Mouse (Mus musculus): ENCODE measurements around the gene Sfi1.
"Not testable (repeated sequence)": the region's sequence is repeated elsewhere in the genome, so short reads cannot be mapped to it uniquely, and the experiment has no call there.

Gene Sfi1

GRCm38 (mm10) chr11:3104501-3105260 is 88.6 kb downstream of the Sfi1 start:
- not testable (repeated sequence) for DNase-seq (ENCODE audit: low spot score in 2 of 2)

- no peak for DNase-seq (ENCODE audit: low spot score in 2 of 2)
Observed at GRCm38 (mm10) chr11:3103619-3104164, 89.6 kb downstream of the Sfi1 start.

GRCm38 (mm10) chr11:3102626-3103025 is 90.6 kb downstream of the Sfi1 start:
- not testable (repeated sequence) for DNase-seq (ENCODE audit: low spot score in 2 of 2)

- no peak for DNase-seq (ENCODE audit: low spot score in 2 of 2)
Observed at GRCm38 (mm10) chr11:3101875-3102494, 91.3 kb downstream of the Sfi1 start.

- no peak for DNase-seq (ENCODE audit: low spot score in 2 of 2)
Observed at GRCm38 (mm10) chr11:3101072-3101874, 92.0 kb downstream of the Sfi1 start.

GRCm38 (mm10) chr11:3100066-3100645 is 93.1 kb downstream of the Sfi1 start:
- not testable (repeated sequence) for DNase-seq (ENCODE audit: low spot score in 2 of 2)
